Mouse (Mus musculus) heart, embryonic 11.5 days (tissue): ENCODE measurements around the gene Pank4. TPM values are rescaled to one million over a fixed set of nuclear protein-coding genes. Genes with fewer than 3 reads are reported as not detected.

Experiments
- ATAC-seq: fragments of 200-750 bp; cut with Nextera tagmentation; replicated peaks from 2 replicates; pipeline ENCODE4 v1.8.0; 2017; ENCODE audit warnings: moderate library complexity; ENCODE audit not compliant: insufficient number of reproducible peaks, low FRiP score, low TSS enrichment
- H3K27ac ChIP-seq: fragments of 300-500 bp; sonication (generic); 2 replicates; pipeline ENCODE4 v1.5.1; 2014; ENCODE audit warnings: mild to moderate bottlenecking, low read depth, low read length
- H3K27me3 ChIP-seq: fragments of 300-500 bp; sonication (generic); 2 replicates; pipeline ENCODE4 v1.6.1; 2014; ENCODE audit warnings: mild to moderate bottlenecking, low read length, mixed read lengths; ENCODE audit not compliant: control insufficient read depth, insufficient read depth
- H3K36me3 ChIP-seq: fragments of 300-500 bp; sonication (generic); 2 replicates; pipeline ENCODE4 v1.6.1; 2014; ENCODE audit warnings: mild to moderate bottlenecking, low read length, moderate library complexity, mixed read lengths; ENCODE audit not compliant: control insufficient read depth, insufficient read depth
- H3K4me1 ChIP-seq: fragments of 300-500 bp; sonication (generic); 2 replicates; pipeline ENCODE4 v1.6.1; 2014; ENCODE audit warnings: low read length; ENCODE audit not compliant: control insufficient read depth, insufficient read depth
- H3K4me2 ChIP-seq: fragments of 300-500 bp; sonication (generic); 2 replicates; pipeline ENCODE4 v1.6.1; 2014; ENCODE audit warnings: mild to moderate bottlenecking, moderate library complexity
- H3K4me3 ChIP-seq: fragments of 300-500 bp; sonication (generic); 2 replicates; pipeline ENCODE4 v1.5.1; 2014; ENCODE audit warnings: low read depth, low read length
- H3K9ac ChIP-seq: fragments of 300-500 bp; sonication (generic); 2 replicates; pipeline ENCODE4 v1.6.1; 2014; ENCODE audit warnings: mild to moderate bottlenecking, low read depth, low read length, moderate library complexity
- H3K9me3 ChIP-seq: fragments of 300-500 bp; sonication (generic); replicated peaks from 2 replicates; pipeline ENCODE4 v1.6.1; 2016; ENCODE audit warnings: low read length; ENCODE audit not compliant: control insufficient read depth
- WGBS: fragments of 180-500 bp; shearing (Covaris S2); extraction: QIAGEN DNeasy Blood & Tissue Kit; methylation state at CpG from one replicate; pipeline ENCODE4 v1.1.7; 2014; ENCODE audit not compliant: insufficient replicate concordance; 5-methylcytosine and 5-hydroxymethylcytosine counted together
- polyA plus RNA-seq: library from polyadenylated mRNA; unstranded; fragments of >200 nt; fragmentation: Nextera tagmentation; extraction: Ambion mirVana; gene quantifications from 2 replicates; pipeline ENCODE4 v1.2.1, GENCODE M21; 2014

The Pank4 gene
- polyA plus RNA-seq, 1 experiment from 2014 or later = 40.6 TPM

- 76% methylated on average over 11 of the region's 11 CpGs for WGBS
- H3K36me3 ChIP-seq = no peaks in the 10 kb centered on the region
- no peak overlapping the region for H3K4me3 ChIP-seq
- no peaks in the 10 kb centered on the region for H3K4me1 ChIP-seq
- H3K27ac ChIP-seq = no peak overlapping the region
- ATAC-seq = no peak
- H3K9me3 ChIP-seq = no peaks in the 10 kb centered on the region
- no peak overlapping the region for H3K9ac ChIP-seq
- H3K4me2 ChIP-seq = no peak overlapping the region
- no peaks in the 10 kb centered on the region for H3K27me3 ChIP-seq
These were observed 60.5 kb downstream of the Pank4 start for GRCm38 (mm10) chr4:155024170-155025010.

Other genes with a start within 250 kb of the Pank4 start
- 0.35 and 0.52 TPM in 2 replicates for gene Ttc34, start 126.7 kb upstream of the Pank4 start, polyA plus RNA-seq
- 0.23 and 0.82 TPM in 2 replicates for gene Mmel1, start 94.5 kb upstream of the Pank4 start, polyA plus RNA-seq
- gene Fam213b, start 65.0 kb upstream of the Pank4 start, polyA plus RNA-seq = 26.4 and 29.6 TPM in 2 replicates
- 3.0 and 4.4 TPM in 2 replicates for gene Tnfrsf14, start 35.6 kb upstream of the Pank4 start, polyA plus RNA-seq
- 0.56 TPM in 1 of 2 replicates, not detected in the other for gene Hes5, start 3.2 kb upstream of the Pank4 start, polyA plus RNA-seq
- gene Plch2, start 92.7 kb downstream of the Pank4 start, polyA plus RNA-seq = 0.13 and 0.30 TPM in 2 replicates
- gene Pex10, start 102.9 kb downstream of the Pank4 start, polyA plus RNA-seq = 4.1 and 9.9 TPM in 2 replicates
- 148 TPM in 2 replicates for gene Rer1, start 122.3 kb downstream of the Pank4 start, polyA plus RNA-seq
- gene Morn1, start 122.5 kb downstream of the Pank4 start, polyA plus RNA-seq = 2.5 and 2.9 TPM in 2 replicates